Mouse (Mus musculus) kidney, postnatal 4 days (tissue): ENCODE measurements around the gene Itgad.

Experiments used
- DNase-seq, 2 experiments: peaks; one replicate each; pipeline ENCODE4 v3.0.0; 2021; ENCODE audit warnings: mixed read lengths in 2 of 2

The Itgad gene

DNA sequence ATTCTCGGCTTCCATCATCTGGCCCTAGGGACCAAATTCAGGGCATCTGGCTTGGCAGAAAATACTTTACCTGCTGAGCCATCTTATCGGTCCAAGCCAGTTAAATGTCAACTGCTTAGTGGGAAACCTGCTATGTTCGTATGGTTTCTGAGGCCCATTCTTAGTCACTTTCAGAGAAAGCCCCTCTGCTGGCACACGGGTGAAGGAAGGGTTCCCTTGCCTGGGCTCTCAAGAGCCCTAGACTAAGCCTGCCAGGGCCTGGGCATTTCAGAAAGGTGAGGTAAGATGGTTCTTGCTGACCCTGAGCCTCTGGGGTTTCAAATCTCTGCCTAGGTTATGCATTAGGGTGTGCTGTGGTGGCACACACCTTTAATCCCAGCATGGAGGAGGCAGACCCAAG lies 91.4 kb downstream of the Itgad start:
- no peak for DNase-seq

GRCm38 (mm10) chr7:128246496-128247391 lies 92.6 kb downstream of the Itgad start, which contains the start of gene Tgfb1i1:
Gene Tgfb1i1 (plus strand): TSS chr7:128246812.
- peak; percentile 72 to 81 for DNase-seq

DNA sequence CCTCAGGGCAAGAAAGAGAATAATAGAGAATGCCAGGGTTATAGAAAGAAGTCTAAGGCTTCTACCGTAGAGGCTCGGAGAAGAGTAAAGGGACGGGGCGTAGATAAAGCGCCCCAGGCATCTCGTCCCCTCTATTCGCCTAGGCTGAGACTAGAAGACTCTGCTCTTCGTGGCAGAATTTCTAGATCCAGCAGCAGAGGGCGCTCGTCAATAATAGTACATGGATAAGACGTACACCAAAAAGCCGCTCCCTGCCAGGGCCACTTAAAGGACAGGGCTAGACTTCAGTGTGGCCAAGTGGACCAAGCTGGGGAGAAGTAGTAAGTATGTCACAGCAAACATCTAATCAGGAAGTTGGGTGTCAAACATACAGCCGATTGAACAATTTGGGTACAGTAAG lies 93.3 kb downstream of the Itgad start:
- peak; percentile 93 to 94 for DNase-seq

DNA sequence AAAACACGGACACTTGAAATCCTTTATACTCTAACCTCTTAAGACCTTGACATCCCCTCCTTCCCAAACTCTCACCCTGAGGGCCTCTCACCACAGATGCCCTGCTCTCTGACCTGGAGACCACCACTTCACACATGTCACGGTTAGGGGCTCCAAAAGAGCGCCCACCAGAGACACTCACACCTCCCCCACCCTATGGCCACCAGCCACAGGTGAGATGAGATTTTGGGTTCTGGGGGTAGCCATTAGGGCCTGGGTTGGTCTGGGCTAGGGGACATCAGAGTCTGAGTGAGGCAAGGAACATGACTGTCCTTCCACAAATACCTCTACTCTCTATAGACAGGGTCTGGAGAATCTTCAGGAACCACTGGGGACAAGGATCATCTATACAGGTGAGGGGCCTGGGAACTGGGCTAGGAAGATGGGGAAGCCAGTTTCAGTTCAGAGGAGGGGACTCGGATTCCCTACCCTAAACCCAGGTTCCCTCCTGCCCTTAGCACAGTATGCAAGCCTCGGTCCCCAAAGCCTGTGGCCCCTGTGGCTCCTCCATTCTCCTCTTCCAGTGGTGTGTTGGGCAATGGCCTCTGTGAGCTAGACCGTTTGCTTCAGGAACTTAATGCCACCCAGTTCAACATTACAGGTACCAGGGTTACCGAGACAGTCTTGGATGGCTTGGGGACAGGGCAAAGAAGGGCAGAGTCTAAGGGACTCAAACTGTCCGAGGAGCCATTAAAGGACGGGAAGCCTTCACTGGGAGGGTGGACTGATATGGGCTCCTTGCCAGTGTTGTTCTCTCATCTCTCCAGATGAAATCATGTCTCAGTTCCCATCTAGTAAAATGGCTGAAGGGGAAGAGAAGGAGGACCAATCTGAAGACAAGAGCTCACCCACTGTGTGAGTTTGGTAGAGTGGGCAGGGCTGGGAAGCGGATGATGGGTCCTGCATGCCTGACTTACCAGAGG lies 94.2 kb downstream of the Itgad start:
- DNase-seq, result peak in 1 of 2 experiments; percentile 4

DNA sequence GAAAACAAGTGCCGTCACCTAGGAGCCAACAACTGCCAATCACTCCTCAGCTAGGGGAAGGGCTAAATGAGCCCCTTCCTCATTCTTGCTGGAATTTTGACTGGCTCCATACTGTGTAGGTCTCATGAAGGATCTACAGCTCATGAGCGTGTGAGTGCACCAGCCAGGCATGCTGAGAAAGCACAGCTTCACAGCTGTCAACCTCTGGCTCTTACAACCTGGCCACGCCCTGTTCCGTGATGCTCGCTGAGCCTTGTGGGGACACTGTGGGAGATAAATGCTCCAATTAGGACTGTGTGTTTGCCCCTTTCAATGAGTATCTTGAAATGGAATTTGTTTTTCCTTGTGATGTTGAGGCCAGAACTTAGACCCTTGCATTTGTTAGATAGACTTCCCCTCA lies 95.8 kb downstream of the Itgad start:
- DNase-seq, result no peak

GRCm38 (mm10) chr7:128251946-128252345 lies 97.8 kb downstream of the Itgad start:
- peak in 1 of 2 experiments; percentile 7 for DNase-seq

- DNase-seq, result peak; percentile 60 to 67
These were observed 98.4 kb downstream of the Itgad start for GRCm38 (mm10) chr7:128252609-128253008.

GRCm38 (mm10) chr7:128254978-128255377 lies 100.8 kb downstream of the Itgad start:
- no peak for DNase-seq

- no peak for DNase-seq
These were observed 101.6 kb downstream of the Itgad start for GRCm38 (mm10) chr7:128255757-128256156.

DNA sequence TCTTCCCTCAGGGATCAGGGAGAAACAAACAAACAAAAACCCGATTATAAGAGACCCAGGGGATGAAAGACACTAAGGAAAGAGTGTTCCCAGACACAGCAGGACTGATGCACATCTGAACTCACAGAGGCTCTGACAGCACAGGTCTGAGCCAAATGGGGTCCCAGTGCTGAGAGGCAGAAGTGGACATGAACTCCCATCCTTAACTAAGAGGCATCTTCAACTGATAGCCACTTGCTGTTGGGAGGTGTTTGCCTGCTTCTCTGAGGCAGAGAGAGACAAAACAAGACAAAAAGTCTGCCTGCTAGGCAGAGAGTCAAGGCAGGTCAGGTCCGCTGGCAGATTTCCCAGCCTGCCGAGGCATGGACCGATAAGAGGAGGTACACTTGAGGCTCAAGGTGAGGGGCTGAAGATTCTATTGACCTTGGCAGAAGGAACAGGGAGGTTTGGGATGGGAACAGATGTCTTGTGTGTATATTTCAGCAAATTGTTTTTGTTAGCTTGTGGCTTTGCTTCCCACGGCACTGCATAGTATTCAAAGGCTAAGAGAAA lies 102.7 kb downstream of the Itgad start:
- peak; percentile 45 to 49 for DNase-seq

GRCm38 (mm10) chr7:128265411-128265810 lies 111.2 kb downstream of the Itgad start, which contains the start of gene Slc5a2:
Gene Slc5a2 (plus strand): TSS chr7:128265657.
- no peak for DNase-seq

DNA sequence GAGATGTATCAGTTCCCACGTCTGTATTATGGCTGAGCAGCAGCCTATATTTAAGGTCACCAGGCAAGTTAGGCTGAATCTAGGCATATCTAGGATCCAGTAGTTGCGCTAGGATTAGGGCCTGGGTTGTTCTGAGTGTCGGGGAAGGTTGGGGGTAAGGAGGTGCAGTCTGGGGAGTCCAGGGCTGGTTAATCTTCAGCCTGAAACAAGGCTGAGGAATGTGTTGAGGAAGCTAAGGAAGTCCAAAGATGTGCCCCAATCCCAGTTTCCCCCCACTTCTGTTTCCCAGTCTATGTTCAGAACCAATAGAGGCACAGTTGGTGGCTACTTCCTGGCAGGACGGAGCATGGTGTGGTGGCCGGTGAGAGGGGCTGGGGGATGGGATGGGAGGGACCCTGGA lies 111.9 kb downstream of the Itgad start:
- DNase-seq, result no peak

DNA sequence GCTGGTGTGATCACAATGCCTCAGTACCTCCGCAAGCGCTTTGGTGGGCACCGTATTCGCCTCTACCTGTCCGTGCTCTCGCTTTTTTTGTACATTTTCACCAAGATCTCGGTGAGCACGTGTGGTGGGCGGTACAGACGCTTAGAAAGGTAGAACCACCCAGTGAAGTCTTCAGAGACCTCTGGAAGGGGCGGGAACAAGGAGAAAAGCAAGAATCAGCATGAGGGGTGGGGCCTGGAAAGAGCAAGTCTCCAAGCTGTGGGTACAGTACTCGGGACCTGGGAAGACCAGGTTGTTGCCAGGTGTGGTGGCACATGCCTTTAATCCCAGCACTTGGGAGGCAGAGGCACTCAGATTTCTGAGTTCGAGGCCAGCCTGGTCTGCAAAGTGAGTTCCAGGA lies 113.2 kb downstream of the Itgad start:
- DNase-seq, result no peak

- no peak for DNase-seq
These were observed 113.6 kb downstream of the Itgad start for GRCm38 (mm10) chr7:128267813-128268212.

- DNase-seq, result no peak
These were observed 116.3 kb downstream of the Itgad start for GRCm38 (mm10) chr7:128270431-128270850.

- no peak for DNase-seq
These were observed 117.3 kb downstream of the Itgad start for GRCm38 (mm10) chr7:128271496-128271895.
